Mouse (Mus musculus) forebrain, embryonic 11.5 days (tissue): Measurements from ENCODE around the gene Scfd2. TPM values are rescaled to one million over a fixed set of nuclear protein-coding genes. Genes with fewer than 3 reads are reported as not detected.

Experiments
- ATAC-seq: fragments of 200-750 bp; cut with Nextera tagmentation; replicated peaks from 2 replicates; pipeline ENCODE4 v1.8.0; 2017; ENCODE audit warnings: moderate TSS enrichment; ENCODE audit not compliant: low FRiP score
- DNase-seq: peaks from one replicate; pipeline ENCODE4 v3.0.0-alpha.2; 2017; ENCODE audit warnings: low spot score
- H3K27ac ChIP-seq: fragments of 300-500 bp; sonication (generic); 2 replicates; pipeline ENCODE4 v1.5.1; 2014; ENCODE audit warnings: low read depth, low read length
- H3K27me3 ChIP-seq: fragments of 300-500 bp; sonication (generic); 2 replicates; pipeline ENCODE4 v1.6.1; 2014; ENCODE audit warnings: mild to moderate bottlenecking, low read length, mixed read lengths; ENCODE audit not compliant: control insufficient read depth, insufficient read depth
- H3K36me3 ChIP-seq: fragments of 300-500 bp; sonication (generic); 2 replicates; pipeline ENCODE4 v1.6.1; 2014; ENCODE audit warnings: mild to moderate bottlenecking, low read length, moderate library complexity, mixed read lengths; ENCODE audit not compliant: control insufficient read depth, insufficient read depth
- H3K4me1 ChIP-seq: fragments of 300-500 bp; sonication (generic); replicated peaks from 2 replicates; pipeline ENCODE4 v1.6.1; 2014; ENCODE audit warnings: low read length, mixed read lengths; ENCODE audit not compliant: control insufficient read depth, insufficient read depth
- H3K4me2 ChIP-seq: fragments of 300-500 bp; sonication (generic); 2 replicates; pipeline ENCODE4 v1.6.1; 2014; ENCODE audit warnings: low read depth, mild to moderate bottlenecking, low read length, moderate library complexity, mixed read lengths; ENCODE audit not compliant: severe bottlenecking
- H3K4me3 ChIP-seq: fragments of 300-500 bp; sonication (generic); 2 replicates; pipeline ENCODE4 v1.5.1; 2014; ENCODE audit warnings: low read depth, low read length
- H3K9ac ChIP-seq: fragments of 300-500 bp; sonication (generic); 2 replicates; pipeline ENCODE4 v1.6.1; 2014; ENCODE audit warnings: low read length
- H3K9me3 ChIP-seq: fragments of 300-500 bp; sonication (generic); 2 replicates; pipeline ENCODE4 v1.6.1; 2016; ENCODE audit warnings: low read length, mixed read lengths; ENCODE audit not compliant: control insufficient read depth
- WGBS: fragments of 180-500 bp; shearing (Covaris S2); extraction: QIAGEN DNeasy Blood & Tissue Kit; methylation state at CpG from one replicate; pipeline ENCODE4 v1.1.7; 2014; 5-methylcytosine and 5-hydroxymethylcytosine counted together
- polyA plus RNA-seq: library from polyadenylated mRNA; unstranded; fragments of >200 nt; fragmentation: Nextera tagmentation; extraction: Ambion mirVana; gene quantifications from 2 replicates; pipeline ENCODE4 v1.2.1, GENCODE M21; 2014

The Scfd2 gene
- polyA plus RNA-seq, 1 experiment from 2014 or later = 13.3 TPM

DNA sequence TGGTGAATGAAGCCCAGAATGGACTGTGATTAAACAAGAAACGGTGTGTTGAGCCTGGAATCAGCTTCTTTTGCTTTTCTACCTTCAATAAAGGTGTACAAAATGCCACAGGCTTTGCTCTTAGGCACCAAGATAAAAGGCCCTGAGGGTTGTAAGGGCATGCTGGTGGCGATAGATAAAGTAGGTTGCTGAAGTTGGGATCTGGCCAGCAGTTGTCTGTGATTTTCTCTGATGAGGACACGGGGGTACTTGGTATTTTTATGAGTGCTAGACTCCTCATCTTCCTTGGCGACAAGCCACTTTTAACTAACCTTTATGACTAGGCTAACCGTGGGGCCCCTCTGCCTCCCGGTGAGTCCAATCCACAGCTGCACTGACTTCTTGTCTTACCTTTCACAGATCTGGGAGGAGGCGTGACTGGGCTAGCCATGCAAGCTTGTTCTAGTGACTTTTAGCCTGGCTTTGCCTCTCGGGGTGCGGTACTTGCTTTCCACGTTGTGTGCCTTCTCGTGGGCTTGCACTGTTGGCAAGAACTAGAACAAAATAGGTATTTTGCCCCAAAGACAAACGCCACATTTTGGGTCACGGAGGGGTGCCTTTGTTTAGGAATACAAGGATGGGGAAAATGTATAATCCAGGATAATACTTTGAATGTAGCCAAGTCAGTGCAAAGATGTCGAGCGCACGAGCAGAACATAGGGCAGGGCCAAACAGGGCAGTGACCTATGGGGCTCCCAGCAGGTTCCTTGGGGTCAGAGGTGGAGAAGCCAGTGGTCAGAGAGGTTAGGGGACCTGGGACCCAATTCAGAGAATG lies 337.3 kb downstream of the Scfd2 start:
- H3K4me2 ChIP-seq = peak overlapping the region; percentile 93
- H3K4me1 ChIP-seq = peaks cover 2% of the 10 kb centered on the region; the same call in 1 of the 2 replicates
- WGBS = 28% methylated on average over 16 of the region's 16 CpGs

DNA sequence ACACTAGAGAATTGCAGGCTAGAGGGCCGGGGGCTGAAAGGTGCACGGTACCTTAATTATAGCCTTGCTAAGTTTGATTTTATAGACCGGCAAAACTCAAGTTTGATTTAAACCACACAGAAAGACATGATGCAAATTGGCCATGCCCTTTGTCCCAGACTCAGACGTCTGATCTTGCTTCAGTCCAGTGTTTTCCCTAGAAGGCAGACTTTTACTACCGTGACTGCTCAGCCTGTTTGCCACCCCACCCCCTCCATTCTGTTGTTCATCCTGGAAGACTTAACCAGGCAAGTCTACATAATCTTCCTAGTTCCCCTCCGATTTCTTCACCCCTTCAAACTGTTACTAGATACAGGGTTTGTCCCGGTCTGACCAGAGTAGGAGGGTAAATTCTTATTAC lies 337.9 kb downstream of the Scfd2 start:
- 47% methylated on average over 7 of the region's 7 CpGs for WGBS
- ATAC-seq (no peak), DNase-seq (no peak)
- Histone ChIP-seq H3K4me3 (no peak overlapping the region), H3K9ac (no peak overlapping the region), H3K27ac (no peak overlapping the region), H3K9me3 (no peaks in the 10 kb centered on the region), H3K4me2 (no peak overlapping the region), H3K36me3 (no peaks in the 10 kb centered on the region; the same call in 1 of the 2 replicates), H3K27me3 (no peaks in the 10 kb centered on the region), H3K4me1 (peaks cover 2% of the 10 kb centered on the region; the same call in 1 of the 2 replicates)

More for the DNA sequence above, 337.3 kb downstream of the Scfd2 start:
- no peak; the same call in 1 of the 2 replicates for ATAC-seq
- Histone ChIP-seq H3K27ac (no peak overlapping the region), H3K9ac (peak overlapping the region; percentile 88), H3K9me3 (no peaks in the 10 kb centered on the region), H3K36me3 (no peaks in the 10 kb centered on the region; the same call in 1 of the 2 replicates), H3K4me3 (peak overlapping the region; percentile 82), H3K27me3 (no peaks in the 10 kb centered on the region)
- DNase-seq = no peak

DNA sequence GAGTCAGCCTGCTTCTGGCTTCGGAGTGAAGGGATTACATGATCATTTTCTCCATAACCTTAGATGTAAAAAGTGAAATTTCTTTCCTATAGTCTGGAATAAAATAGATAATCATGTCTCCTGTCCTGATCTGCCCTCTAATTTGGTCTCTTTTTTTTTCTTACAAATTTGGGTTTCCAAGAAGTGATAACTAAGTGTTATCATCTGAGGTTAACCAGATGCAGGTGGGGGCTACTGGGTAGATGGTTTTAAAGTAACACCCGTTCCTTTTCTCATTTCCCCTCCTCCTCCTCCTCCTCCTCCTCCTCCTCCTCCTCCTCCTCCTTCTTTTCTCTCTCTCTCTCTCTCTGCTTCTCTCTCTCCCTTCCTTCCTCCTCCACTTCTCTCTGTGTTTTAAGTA lies 338.6 kb downstream of the Scfd2 start:
- no peak overlapping the region for H3K4me2 ChIP-seq
- H3K4me3 ChIP-seq = no peak overlapping the region
- WGBS = 78% methylated on average over 2 of the region's 2 CpGs
- no peaks in the 10 kb centered on the region; the same call in 1 of the 2 replicates for H3K36me3 ChIP-seq
- ATAC-seq = no peak
- no peak overlapping the region for H3K9ac ChIP-seq
- no peak overlapping the region for H3K27ac ChIP-seq
- no peaks in the 10 kb centered on the region for H3K27me3 ChIP-seq
- peaks cover 2% of the 10 kb centered on the region; the same call in 1 of the 2 replicates for H3K4me1 ChIP-seq
- no peaks in the 10 kb centered on the region for H3K9me3 ChIP-seq
- DNase-seq = no peak

DNA sequence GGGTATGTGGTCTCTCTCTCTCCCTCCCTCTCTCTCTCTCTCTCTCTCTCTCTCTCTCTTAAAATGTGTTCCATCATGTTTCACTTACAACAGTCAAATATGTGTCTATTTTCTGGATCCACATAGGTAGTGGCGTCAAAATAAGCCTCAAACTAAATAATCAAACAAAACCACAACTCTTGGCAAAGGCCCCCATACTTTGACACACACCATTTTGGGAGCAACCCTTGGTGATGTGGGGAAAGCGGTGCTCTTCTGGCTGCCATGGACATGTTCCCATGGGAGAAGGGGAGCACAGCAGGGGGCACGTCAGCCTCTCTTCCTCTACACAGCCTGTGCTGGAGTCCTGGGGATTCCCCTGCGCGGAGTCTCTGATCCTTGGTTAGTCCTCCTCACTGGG lies 340.6 kb downstream of the Scfd2 start:
- Histone ChIP-seq H3K4me2 (no peak overlapping the region), H3K4me1 (peaks cover 2% of the 10 kb centered on the region; the same call in 1 of the 2 replicates), H3K9me3 (no peaks in the 10 kb centered on the region), H3K9ac (no peak overlapping the region), H3K36me3 (no peaks in the 10 kb centered on the region), H3K4me3 (no peak overlapping the region), H3K27ac (no peak overlapping the region), H3K27me3 (no peaks in the 10 kb centered on the region)
- no peak for ATAC-seq
- WGBS = 70% methylated on average over 5 of the region's 5 CpGs
- no peak for DNase-seq

DNA sequence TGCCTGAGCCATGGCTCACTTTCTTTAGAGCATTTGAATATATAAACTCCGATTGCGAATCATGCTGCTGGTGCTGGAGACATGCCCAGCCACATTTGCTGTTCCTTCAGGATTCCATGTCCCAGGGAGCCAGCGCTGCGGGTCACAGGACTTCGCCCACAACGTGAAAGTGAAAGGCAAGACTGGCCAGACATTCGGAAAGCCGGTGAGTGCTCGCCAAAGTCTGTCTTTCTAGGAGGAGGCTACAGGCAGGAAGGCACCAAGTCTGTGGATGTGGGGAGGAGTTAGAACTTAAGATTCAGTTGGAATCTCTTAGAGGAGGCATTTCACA lies 341.4 kb downstream of the Scfd2 start:
- no peak overlapping the region for H3K9ac ChIP-seq
- H3K9me3 ChIP-seq = no peaks in the 10 kb centered on the region
- H3K4me2 ChIP-seq = no peak overlapping the region
- no peak for DNase-seq
- H3K36me3 ChIP-seq = no peaks in the 10 kb centered on the region
- H3K4me1 ChIP-seq = peaks cover 2% of the 10 kb centered on the region; the same call in 1 of the 2 replicates
- WGBS = 37% methylated on average over 9 of the region's 9 CpGs
- no peaks in the 10 kb centered on the region for H3K27me3 ChIP-seq
- no peak overlapping the region for H3K27ac ChIP-seq
- ATAC-seq = no peak
- H3K4me3 ChIP-seq = no peak overlapping the region

DNA sequence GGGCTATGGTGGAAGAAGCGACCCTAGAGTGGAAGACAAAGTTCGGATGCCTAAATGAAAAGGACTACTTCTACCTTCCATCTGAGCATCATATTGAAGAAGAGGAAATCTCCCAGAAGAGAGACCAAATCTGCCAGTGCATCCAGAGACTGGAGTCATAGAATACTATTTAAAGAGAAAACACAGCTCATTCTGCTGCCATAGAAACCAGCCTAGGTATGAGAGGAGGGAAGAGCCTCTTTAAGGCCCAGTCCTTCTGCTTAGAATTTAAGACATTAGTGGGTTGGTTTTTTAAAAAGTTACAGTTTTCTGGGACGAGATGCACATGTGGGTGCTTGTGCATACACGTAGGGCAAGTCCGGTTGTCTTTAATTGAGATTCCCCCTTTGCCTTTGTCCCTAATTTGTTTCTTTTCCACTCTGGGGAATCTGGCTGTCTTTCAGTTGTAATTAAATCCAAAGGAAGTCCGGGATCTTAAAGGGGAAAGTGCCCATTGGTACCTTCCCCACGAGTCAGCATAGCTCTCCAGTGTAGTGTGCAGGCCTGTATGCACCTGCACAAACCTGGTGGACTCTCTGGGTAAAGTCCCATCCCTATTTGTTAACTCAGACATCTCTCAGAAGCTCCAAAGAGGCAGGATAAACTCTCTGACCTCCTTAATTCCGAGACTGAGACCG lies 341.9 kb downstream of the Scfd2 start:
- ATAC-seq (no peak), DNase-seq (no peak)
- no peaks in the 10 kb centered on the region for H3K36me3 ChIP-seq
- no peak overlapping the region for H3K27ac ChIP-seq
- no peak overlapping the region for H3K4me2 ChIP-seq
- 43% methylated on average over 9 of the region's 9 CpGs for WGBS
- no peaks in the 10 kb centered on the region for H3K27me3 ChIP-seq
- H3K4me1 ChIP-seq = peaks cover under 1% of the 10 kb centered on the region; the same call in 1 of the 2 replicates
- no peak overlapping the region for H3K4me3 ChIP-seq
- H3K9ac ChIP-seq = no peak overlapping the region
- H3K9me3 ChIP-seq = no peaks in the 10 kb centered on the region

DNA sequence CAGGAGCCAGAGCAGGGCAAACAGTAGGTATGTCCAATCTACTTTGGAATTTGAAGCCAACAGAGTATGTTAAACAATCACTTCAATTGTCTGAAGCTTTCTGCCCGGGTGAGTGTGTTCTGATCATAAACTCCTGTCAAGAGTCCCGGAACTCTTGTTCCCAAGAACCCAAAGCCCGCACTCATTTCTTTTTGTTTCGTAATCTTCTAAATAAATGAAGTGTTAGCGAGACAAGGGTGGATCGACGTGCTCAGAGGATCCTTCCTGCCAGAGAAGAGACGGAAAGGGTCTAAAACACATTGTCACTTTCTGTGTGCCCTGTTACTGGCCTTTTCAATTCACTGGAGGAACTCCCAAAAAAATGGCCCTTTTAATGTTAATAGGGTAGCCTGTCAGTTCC lies 342.7 kb downstream of the Scfd2 start:
- Histone ChIP-seq H3K9ac (no peak overlapping the region), H3K4me2 (no peak overlapping the region), H3K9me3 (no peaks in the 10 kb centered on the region), H3K4me1 (no peaks in the 10 kb centered on the region; the same call in 1 of the 2 replicates), H3K27ac (no peak overlapping the region), H3K27me3 (no peaks in the 10 kb centered on the region), H3K4me3 (no peak overlapping the region), H3K36me3 (no peaks in the 10 kb centered on the region)
- WGBS = 73% methylated on average over 8 of the region's 8 CpGs
- DNase-seq = no peak
- no peak for ATAC-seq

DNA sequence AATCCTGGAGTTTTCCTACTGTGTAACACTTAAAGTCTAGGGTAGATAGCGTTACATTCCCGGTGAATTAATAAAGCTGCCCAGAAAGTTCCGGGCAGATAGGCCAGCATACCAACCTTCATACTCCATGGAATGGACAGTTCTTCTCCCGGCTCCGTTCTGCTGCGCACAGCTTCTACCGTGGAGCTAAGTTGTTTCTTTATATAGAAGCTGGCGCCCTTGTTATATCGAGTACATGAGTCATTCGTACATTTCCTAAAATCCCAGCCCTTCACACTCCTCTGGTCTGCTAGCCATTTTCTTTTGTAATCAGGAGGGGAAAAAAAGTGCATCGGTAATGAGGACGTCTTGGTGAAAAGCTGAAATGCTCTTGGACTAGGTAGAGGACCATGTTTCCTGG lies 343.5 kb downstream of the Scfd2 start:
- Histone ChIP-seq H3K4me1 (no peaks in the 10 kb centered on the region; the same call in 1 of the 2 replicates), H3K9me3 (no peaks in the 10 kb centered on the region)

More for the DNA sequence above, 343.5 kb downstream of the Scfd2 start:
- 89% methylated on average over 12 of the region's 12 CpGs for WGBS
- Histone ChIP-seq H3K36me3 (no peaks in the 10 kb centered on the region), H3K4me2 (no peak overlapping the region), H3K9ac (no peak overlapping the region), H3K27me3 (no peaks in the 10 kb centered on the region), H3K4me3 (no peak overlapping the region), H3K27ac (no peak overlapping the region)
- DNase-seq (no peak), ATAC-seq (no peak)
